Mouse (Mus musculus): ENCODE data around the gene Adamts18.

DNA sequence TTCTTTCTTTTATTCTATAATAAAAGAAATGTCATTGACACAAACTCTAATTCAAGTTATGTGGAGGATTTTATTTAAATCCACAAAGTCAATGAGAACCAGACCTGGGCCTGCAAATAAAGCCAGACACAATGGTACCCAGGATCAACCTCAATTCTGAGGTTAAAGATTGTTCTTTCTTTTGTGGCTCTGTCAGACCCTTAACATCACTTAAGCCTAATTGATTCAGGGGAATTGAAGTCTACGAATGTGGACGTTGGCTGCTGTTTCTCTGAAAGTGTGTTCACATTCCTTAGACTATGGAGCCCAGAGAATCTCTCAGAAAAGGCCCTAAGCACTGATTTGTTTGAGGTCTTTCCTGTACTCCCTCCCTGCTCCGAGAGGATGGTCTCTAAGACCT is 175.2 kb downstream of the Adamts18 start:
- TF ChIP-seq EP300 (IDR thresholded peaks at IDR 0.05; ENCODE audit: low read depth) (no peak), CTCF (IDR thresholded peaks at IDR 0.05; ENCODE audit: low read depth) (no peak)

Measured in heart, postnatal 0 days (tissue).